Mouse (Mus musculus) embryonic facial prominence, embryonic 11.5 days (tissue): ENCODE measurements around the gene Rab40c. TPM values are rescaled to one million over a fixed set of nuclear protein-coding genes. Genes with fewer than 3 reads are reported as not detected.
A peak's percentile ranks its signal among the peaks of the same experiment; 100 is the strongest.

ENCODE experiments used
- ATAC-seq: fragments of 200-750 bp; cut with Nextera tagmentation; replicated peaks from 2 replicates; pipeline ENCODE4 v1.8.0; 2017; ENCODE audit warnings: low read depth; ENCODE audit not compliant: insufficient number of reproducible peaks, low FRiP score, low TSS enrichment
- DNase-seq: peaks from one replicate; pipeline ENCODE4 v3.0.0-alpha.2; 2015; ENCODE audit warnings: low spot score
- H3K27ac ChIP-seq: fragments of 300-500 bp; sonication (generic); replicated peaks from 2 replicates; pipeline ENCODE4 v1.5.1; 2014; ENCODE audit warnings: mild to moderate bottlenecking, low read depth, low read length, control low read depth
- H3K27me3 ChIP-seq: fragments of 300-500 bp; sonication (generic); 2 replicates; pipeline ENCODE4 v1.6.1; 2014; ENCODE audit warnings: mild to moderate bottlenecking, low read length, moderate library complexity, mixed read lengths; ENCODE audit not compliant: control insufficient read depth, insufficient read depth
- H3K36me3 ChIP-seq: fragments of 300-500 bp; sonication (generic); replicated peaks from 2 replicates; pipeline ENCODE4 v1.6.1; 2014; ENCODE audit warnings: low read depth, mild to moderate bottlenecking, low read length, moderate library complexity, mixed read lengths; ENCODE audit not compliant: control insufficient read depth, insufficient read depth
- H3K4me1 ChIP-seq: fragments of 300-500 bp; sonication (generic); 2 replicates; pipeline ENCODE4 v1.6.1; 2014; ENCODE audit warnings: low read length, mixed read lengths; ENCODE audit not compliant: control insufficient read depth, insufficient read depth
- H3K4me2 ChIP-seq: fragments of 300-500 bp; sonication (generic); 2 replicates; pipeline ENCODE4 v1.6.1; 2014; ENCODE audit warnings: low read depth, mild to moderate bottlenecking, control low read depth, low read length, moderate library complexity
- H3K4me3 ChIP-seq: fragments of 300-500 bp; sonication (generic); 2 replicates; pipeline ENCODE4 v1.5.1; 2014; ENCODE audit warnings: low read depth, low read length, control low read depth
- H3K9ac ChIP-seq: fragments of 300-500 bp; sonication (generic); replicated peaks from 2 replicates; pipeline ENCODE4 v1.6.1; 2014; ENCODE audit warnings: mild to moderate bottlenecking, control low read depth, low read length
- H3K9me3 ChIP-seq: fragments of 300-500 bp; sonication (generic); replicated peaks from 2 replicates; pipeline ENCODE4 v1.6.1; 2016; ENCODE audit warnings: mild to moderate bottlenecking, low read length, inconsistent platforms, mixed read lengths; ENCODE audit not compliant: control insufficient read depth
- WGBS: fragments of 180-500 bp; shearing (Covaris S2); extraction: QIAGEN DNeasy Blood & Tissue Kit; methylation state at CpG from one replicate; pipeline ENCODE4 v1.1.7; 2014; 5-methylcytosine and 5-hydroxymethylcytosine counted together
- polyA plus RNA-seq: library from polyadenylated mRNA; unstranded; fragments of >200 nt; fragmentation: Nextera tagmentation; extraction: Ambion mirVana; gene quantifications from 2 replicates; pipeline ENCODE4 v1.2.1, GENCODE M21; 2014

Rab40c gene
- polyA plus RNA-seq, 1 experiment from 2014 or later: 17.6 TPM

DNA sequence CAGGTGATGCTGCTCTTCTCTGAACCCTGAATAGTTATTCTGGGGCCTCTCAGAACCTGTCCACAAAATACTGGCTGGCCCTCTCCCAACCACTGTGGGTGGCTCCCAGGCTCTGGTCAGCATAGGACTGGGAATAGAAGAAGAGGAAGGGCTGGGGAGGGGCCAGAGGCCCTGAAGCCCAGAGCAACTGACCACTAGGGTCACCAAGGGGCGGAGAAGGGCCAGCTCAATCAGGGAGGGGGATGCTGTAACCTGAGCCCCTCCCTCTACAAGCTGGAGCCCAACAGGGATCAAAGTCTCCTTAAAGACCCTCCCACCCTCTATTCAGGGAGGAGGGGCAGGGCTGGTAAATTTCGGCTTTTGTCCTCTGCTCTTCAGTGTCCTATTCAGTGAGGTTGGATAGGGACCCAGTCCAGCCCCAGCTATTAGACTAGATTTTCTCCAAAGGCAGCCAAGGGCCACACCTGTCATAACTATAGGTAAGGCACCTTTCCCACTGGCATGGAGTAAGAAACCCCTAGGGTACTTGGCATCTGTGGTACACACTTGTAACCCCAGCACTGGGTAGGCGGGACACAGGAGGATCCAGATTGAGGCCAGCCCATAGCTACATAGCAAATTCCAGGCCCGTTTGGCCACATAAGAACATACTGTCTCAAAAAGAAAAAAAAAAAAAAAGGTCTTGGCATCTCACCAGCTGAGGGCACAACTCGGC lies 39.2 kb downstream of the Rab40c start, which contains the start of gene Wfikkn1:
Gene Wfikkn1 (minus strand): TSS at position 663 of the 715 bp plus-strand sequence.
- no peak within 1 kb of the TSS for H3K4me2 ChIP-seq
- ATAC-seq: no peak
- peak within 1 kb of the TSS; percentile 18; the same call in 1 of the 2 replicates for H3K9ac ChIP-seq

GRCm38 (mm10) chr17:25879750-25880149 lies 39.8 kb downstream of the Rab40c start:
- WGBS: 78% methylated on average over 8 of the region's 8 CpGs
- H3K4me3 ChIP-seq: no peak overlapping the region
- no peaks in the 10 kb centered on the region for H3K9me3 ChIP-seq
- peaks cover 19% of the 10 kb centered on the region for H3K4me1 ChIP-seq
- no peaks in the 10 kb centered on the region; the same call in none of the 2 replicates for H3K36me3 ChIP-seq
- DNase-seq (no peak), ATAC-seq (no peak)
- no peak overlapping the region for H3K27ac ChIP-seq
- H3K9ac ChIP-seq: no peak overlapping the region
- no peaks in the 10 kb centered on the region for H3K27me3 ChIP-seq
- no peak overlapping the region for H3K4me2 ChIP-seq

More for the DNA sequence above, 39.2 kb downstream of the Rab40c start, which contains the start of gene Wfikkn1:
- Histone ChIP-seq H3K27ac (peak within 1 kb of the TSS; percentile 56), H3K4me3 (no peak within 1 kb of the TSS), H3K4me1 (peaks cover 19% of the 10 kb centered on the region), H3K9me3 (no peaks in the 10 kb centered on the region), H3K27me3 (no peaks in the 10 kb centered on the region), H3K36me3 (no peaks in the 10 kb centered on the region; the same call in none of the 2 replicates)
- DNase-seq: no peak
- 14% methylated on average over 5 of the region's 5 CpGs for whole genome bisulfite sequencing

- H3K27ac ChIP-seq: no peak overlapping the region
- H3K27me3 ChIP-seq: no peaks in the 10 kb centered on the region
- H3K4me2 ChIP-seq: no peak overlapping the region
- no peak for ATAC-seq
- WGBS: 48% methylated on average over 4 of the region's 4 CpGs
- H3K36me3 ChIP-seq: no peaks in the 10 kb centered on the region; the same call in none of the 2 replicates
- no peaks in the 10 kb centered on the region for H3K9me3 ChIP-seq
- no peak overlapping the region for H3K9ac ChIP-seq
- H3K4me3 ChIP-seq: no peak overlapping the region
- H3K4me1 ChIP-seq: peaks cover 19% of the 10 kb centered on the region
- no peak for DNase-seq
These were observed 40.3 kb downstream of the Rab40c start for GRCm38 (mm10) chr17:25879261-25879660.

DNA sequence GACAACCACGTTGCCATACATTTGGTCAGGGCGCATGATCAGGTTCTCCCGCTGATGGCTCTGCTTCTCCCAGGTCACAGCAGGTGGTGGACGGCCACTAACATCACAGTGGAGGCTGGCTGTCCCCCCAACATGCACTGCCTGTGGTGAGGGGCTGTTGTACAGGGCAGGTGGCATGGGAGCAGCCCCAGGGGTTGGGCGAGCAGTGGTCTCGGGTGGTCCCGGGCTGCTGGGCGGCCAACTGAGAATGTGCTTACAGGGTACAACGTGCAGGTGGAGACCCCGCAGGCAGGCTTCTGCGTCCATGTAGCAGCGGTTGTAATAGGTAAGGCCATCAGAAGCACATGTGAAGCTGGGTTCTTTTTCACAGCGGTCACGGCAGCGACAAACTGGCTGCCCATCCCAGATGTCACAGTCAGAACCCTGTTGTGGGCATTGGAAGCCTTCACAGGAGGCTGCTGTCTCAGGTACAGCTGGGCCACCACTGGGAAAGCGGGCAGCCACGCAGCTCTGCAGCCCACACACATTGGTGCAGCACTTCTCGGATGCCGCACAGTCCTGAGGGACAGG lies 40.8 kb downstream of the Rab40c start:
- ATAC-seq (no peak), DNase-seq (no peak)
- Histone ChIP-seq H3K9ac (no peak overlapping the region), H3K4me2 (no peak overlapping the region), H3K27me3 (no peaks in the 10 kb centered on the region), H3K27ac (no peak overlapping the region), H3K4me1 (peaks cover 19% of the 10 kb centered on the region), H3K4me3 (no peak overlapping the region), H3K9me3 (no peaks in the 10 kb centered on the region), H3K36me3 (no peaks in the 10 kb centered on the region; the same call in none of the 2 replicates)
- WGBS: 85% methylated on average over 19 of the region's 19 CpGs

DNA sequence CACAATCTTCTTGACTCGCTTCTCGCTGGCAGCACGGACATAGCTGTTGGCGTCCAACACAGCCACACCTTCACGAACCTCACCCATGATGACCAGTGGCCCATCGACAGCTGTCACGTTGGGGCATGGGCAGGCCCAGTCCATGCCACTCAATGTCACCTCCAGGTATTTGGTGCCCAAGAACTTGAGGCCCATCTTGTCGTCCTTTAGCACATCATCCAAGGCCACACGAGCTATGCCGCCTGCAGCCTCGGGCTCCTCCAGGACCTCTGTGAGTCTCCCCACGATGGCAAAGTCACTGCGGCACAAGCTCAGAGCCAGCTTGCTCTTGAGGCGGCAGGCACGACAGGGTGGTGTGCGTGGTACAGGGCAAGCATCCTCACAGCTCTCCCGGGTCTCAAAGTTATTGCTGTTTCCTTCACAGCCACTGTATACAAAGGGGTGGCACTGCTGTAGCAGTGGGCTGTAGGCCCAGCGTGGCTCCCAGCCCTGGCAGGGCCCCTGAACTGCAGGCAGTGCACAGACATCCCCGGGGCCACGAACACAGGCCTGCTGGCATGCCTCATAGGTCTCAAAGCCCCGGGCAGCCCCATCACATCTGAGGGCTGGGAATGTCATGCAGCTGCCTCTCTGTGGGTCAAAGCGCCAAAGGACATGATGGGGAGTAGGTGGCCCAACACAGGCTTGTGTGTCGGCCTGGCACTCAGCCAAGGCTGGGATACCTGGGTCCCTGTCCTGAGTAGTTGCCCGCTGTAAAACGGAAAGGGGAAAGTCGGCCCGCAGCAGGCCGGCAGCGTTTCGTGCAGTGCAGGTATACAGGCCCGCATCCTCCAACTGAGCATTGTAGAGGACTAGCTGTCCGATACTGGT lies 41.6 kb downstream of the Rab40c start:
- WGBS: 92% methylated on average over 32 of the region's 32 CpGs
- H3K27ac ChIP-seq: no peak overlapping the region
- ATAC-seq: no peak

DNA sequence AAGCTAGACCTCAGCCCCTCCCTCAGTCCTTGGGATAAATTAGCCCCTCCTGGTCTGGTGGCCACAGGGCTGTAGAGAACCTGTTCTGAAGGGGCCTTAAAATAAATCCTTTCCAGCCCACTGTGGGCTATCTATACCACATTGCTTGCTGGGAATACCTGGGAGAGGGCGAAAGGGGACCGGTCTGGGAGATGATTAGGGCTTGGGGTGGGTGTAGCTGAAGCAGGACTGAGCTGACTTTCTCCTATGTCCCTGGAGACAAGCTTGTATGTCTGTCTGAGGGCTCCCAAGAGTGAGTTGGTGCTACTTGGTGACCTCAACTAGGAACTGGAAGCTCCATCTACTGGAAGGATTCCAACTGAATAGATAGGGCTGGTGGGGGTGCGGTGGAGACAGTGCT lies 42.5 kb downstream of the Rab40c start:
- WGBS: 93% methylated on average over 3 of the region's 3 CpGs
- no peaks in the 10 kb centered on the region; the same call in 1 of the 2 replicates for H3K36me3 ChIP-seq
- no peak overlapping the region for H3K4me2 ChIP-seq
- H3K9ac ChIP-seq: no peak overlapping the region
- no peaks in the 10 kb centered on the region for H3K9me3 ChIP-seq
- no peak overlapping the region for H3K27ac ChIP-seq
- ATAC-seq (no peak), DNase-seq (no peak)
- H3K4me3 ChIP-seq: no peak overlapping the region
- peaks cover 17% of the 10 kb centered on the region for H3K4me1 ChIP-seq
- H3K27me3 ChIP-seq: no peaks in the 10 kb centered on the region

More for the DNA sequence above, 41.6 kb downstream of the Rab40c start:
- no peaks in the 10 kb centered on the region; the same call in none of the 2 replicates for H3K36me3 ChIP-seq
- H3K9me3 ChIP-seq: no peaks in the 10 kb centered on the region
- H3K27me3 ChIP-seq: no peaks in the 10 kb centered on the region
- no peak overlapping the region for H3K4me2 ChIP-seq
- DNase-seq: no peak
- no peak overlapping the region for H3K9ac ChIP-seq
- H3K4me1 ChIP-seq: peaks cover 19% of the 10 kb centered on the region
- no peak overlapping the region for H3K4me3 ChIP-seq

GRCm38 (mm10) chr17:25876347-25876915 lies 43.1 kb downstream of the Rab40c start:
- Histone ChIP-seq H3K4me3 (peak overlapping the region; percentile 79), H3K27ac (no peak overlapping the region), H3K4me1 (peaks cover 13% of the 10 kb centered on the region), H3K36me3 (no peaks in the 10 kb centered on the region; the same call in 1 of the 2 replicates), H3K9me3 (no peaks in the 10 kb centered on the region), H3K4me2 (peak overlapping the region; percentile 92), H3K27me3 (no peaks in the 10 kb centered on the region), H3K9ac (peak overlapping the region; percentile 76)
- WGBS: 54% methylated on average over 10 of the region's 10 CpGs
- ATAC-seq (no peak), DNase-seq (no peak)
